Mouse (Mus musculus) lung, adult 2 months (tissue): ENCODE measurements around the gene Timm13.

ENCODE experiments used
- CTCF ChIP-seq: fragments of 200-500 bp; IDR thresholded peaks from 2 replicates; pipeline ENCODE4 v1.5.1; 2011; ENCODE audit warnings: mild to moderate bottlenecking, low read length, control low read depth; ENCODE audit not compliant: insufficient read depth
- POLR2A ChIP-seq: fragments of 200-500 bp; IDR thresholded peaks from 2 replicates; pipeline ENCODE4 v1.6.1; 2011; ENCODE audit warnings: low read depth, mild to moderate bottlenecking, control low read depth, low read length, borderline replicate concordance; ENCODE audit errors: extremely low read depth

GRCm38 (mm10) chr10:80936135-80936809, 35.5 kb upstream of the Timm13 start:
- no peak for TF ChIP-seq POLR2A
- no peak for TF ChIP-seq CTCF
